Mouse (Mus musculus): Measurements from ENCODE around the gene Plekhm2. TPM values are rescaled to one million over a fixed set of nuclear protein-coding genes. Genes with fewer than 3 reads are reported as not detected.
A peak's percentile ranks its signal among the peaks of the same experiment; 100 is the strongest.

Plekhm2 gene
- total RNA-seq, 2 experiments from 2014 or later = 62.9 to 70.8 TPM

- DNase-seq (ENCODE audit: low spot score in 2 of 2) = peak; percentile 51 to 59
Measured at GRCm38 (mm10) chr4:141663122-141663931, 1.4 kb downstream of the Plekhm2 start.

GRCm38 (mm10) chr4:141660884-141661283 is 3.8 kb downstream of the Plekhm2 start:
- no peak for DNase-seq (ENCODE audit: low spot score in 2 of 2)

- DNase-seq (ENCODE audit: low spot score in 2 of 2) = no peak
Measured at GRCm38 (mm10) chr4:141659739-141660138, 5.0 kb downstream of the Plekhm2 start.

GRCm38 (mm10) chr4:141658846-141659484 is 5.7 kb downstream of the Plekhm2 start:
- peak; percentile 43 to 62 for DNase-seq (ENCODE audit: low spot score in 2 of 2)

- DNase-seq (ENCODE audit: low spot score in 2 of 2) = no peak
Measured at GRCm38 (mm10) chr4:141656932-141657331, 7.8 kb downstream of the Plekhm2 start.

GRCm38 (mm10) chr4:141655908-141656608 is 8.6 kb downstream of the Plekhm2 start:
- DNase-seq (ENCODE audit: low spot score in 2 of 2) = no peak

- no peak for DNase-seq (ENCODE audit: low spot score in 2 of 2)
Measured at GRCm38 (mm10) chr4:141654509-141654908, 10.2 kb downstream of the Plekhm2 start.

- DNase-seq (ENCODE audit: low spot score in 2 of 2) = no peak
Measured at GRCm38 (mm10) chr4:141653813-141654212, 10.9 kb downstream of the Plekhm2 start.

- no peak for DNase-seq (ENCODE audit: low spot score in 2 of 2)
Measured at GRCm38 (mm10) chr4:141653044-141653443, 11.7 kb downstream of the Plekhm2 start.

- no peak for DNase-seq (ENCODE audit: low spot score in 2 of 2)
Measured at GRCm38 (mm10) chr4:141651944-141652343, 12.8 kb downstream of the Plekhm2 start.

- DNase-seq (ENCODE audit: low spot score in 2 of 2) = no peak
Measured at GRCm38 (mm10) chr4:141651286-141651685, 13.4 kb downstream of the Plekhm2 start.

GRCm38 (mm10) chr4:141649244-141649643 is 15.5 kb downstream of the Plekhm2 start:
- no peak for DNase-seq (ENCODE audit: low spot score in 2 of 2)

- DNase-seq (ENCODE audit: low spot score in 2 of 2) = no peak
Measured at GRCm38 (mm10) chr4:141648262-141648661, 16.4 kb downstream of the Plekhm2 start.

- no peak for DNase-seq (ENCODE audit: low spot score in 2 of 2)
Measured at GRCm38 (mm10) chr4:141647187-141647586, 17.5 kb downstream of the Plekhm2 start.

- DNase-seq (ENCODE audit: low spot score in 2 of 2) = no peak
Measured at GRCm38 (mm10) chr4:141645988-141646387, 18.7 kb downstream of the Plekhm2 start.

GRCm38 (mm10) chr4:141643118-141643855 is 21.4 kb downstream of the Plekhm2 start:
- no peak for DNase-seq (ENCODE audit: low spot score in 2 of 2)

GRCm38 (mm10) chr4:141641961-141642811 is 22.5 kb downstream of the Plekhm2 start:
- DNase-seq (ENCODE audit: low spot score in 2 of 2) = no peak

- DNase-seq (ENCODE audit: low spot score in 2 of 2) = no peak
Measured at GRCm38 (mm10) chr4:141641353-141641771, 23.3 kb downstream of the Plekhm2 start.

- no peak for DNase-seq (ENCODE audit: low spot score in 2 of 2)
Measured at GRCm38 (mm10) chr4:141639474-141639873, 25.2 kb downstream of the Plekhm2 start.

- no peak for DNase-seq (ENCODE audit: low spot score in 2 of 2)
Measured at GRCm38 (mm10) chr4:141636693-141637092, 28.0 kb downstream of the Plekhm2 start.
